ENCODE assay signal across 19 mouse cellular contexts in the genomic region with DNA sequence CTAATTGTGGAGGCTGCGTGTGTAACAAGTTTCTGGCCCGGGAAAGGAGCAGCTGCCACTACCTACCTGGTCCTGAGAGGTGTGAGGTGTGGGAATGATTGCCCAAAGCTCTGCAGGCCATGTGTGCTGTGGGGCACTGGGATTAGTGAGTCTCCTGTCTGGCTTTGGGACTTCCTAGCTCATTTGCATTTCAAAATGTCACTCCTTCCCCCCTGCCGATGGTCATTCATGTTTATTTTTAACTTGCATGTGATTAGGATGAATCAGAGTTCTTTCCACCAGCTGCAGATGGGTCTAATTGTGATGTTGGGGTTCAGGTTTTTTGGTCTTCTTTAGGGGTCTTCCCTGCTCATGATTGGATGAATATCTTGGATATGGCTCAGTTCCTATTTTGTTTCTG. TPM values are rescaled to one million over a fixed set of nuclear protein-coding genes. Genes with fewer than 3 reads are reported as not detected.
"Had no signal": no experiment of that assay in that cellular context is flagged by ENCODE, and none has a peak within 500 bp of the region (broad histone marks: within the 10 kb centered on the region; RNA-seq: fewer than 3 reads in every experiment).

No protein-coding gene starts in this region.

- H3K27ac ChIP-seq: liver, embryonic 13.5 days; macrophage; midbrain, embryonic 13.5 days; neural tube, embryonic 12.5 days; neural tube, embryonic 15.5 days; stomach, postnatal 0 days had no signal

- H3K27me3 ChIP-seq: liver, embryonic 13.5 days; midbrain, embryonic 13.5 days; neural tube, embryonic 12.5 days; neural tube, embryonic 15.5 days had no signal

- H3K9ac ChIP-seq: liver, embryonic 13.5 days; midbrain, embryonic 13.5 days; neural tube, embryonic 12.5 days; neural tube, embryonic 15.5 days had no signal

- H3K4me2 ChIP-seq: liver, embryonic 13.5 days; midbrain, embryonic 13.5 days; neural tube, embryonic 12.5 days; neural tube, embryonic 15.5 days had no signal

- H3K4me3 ChIP-seq: liver, embryonic 13.5 days; midbrain, embryonic 13.5 days; neural tube, embryonic 12.5 days; neural tube, embryonic 15.5 days had no signal

- H3K4me1 ChIP-seq: liver, embryonic 13.5 days; neural tube, embryonic 12.5 days had no signal

- DNase-seq: kidney, adult 18-20 months; kidney, adult 9 months; kidney, postnatal 14 days; kidney, postnatal 4 days; layer of hippocampus, adult 9-11 months; liver, embryonic 13.5 days; lung, adult 2 months; right cerebral cortex, adult 18-20 months; right cerebral cortex, postnatal 14 days; right cerebral cortex, postnatal 4 days; thymus, adult 2 months; thymus, postnatal 14 days; thymus, postnatal 4 days had no signal

- ATAC-seq: midbrain, embryonic 13.5 days had no signal

- H3K36me3 ChIP-seq: liver, embryonic 13.5 days; midbrain, embryonic 13.5 days; neural tube, embryonic 12.5 days; neural tube, embryonic 15.5 days had no signal

- H3K9me3 ChIP-seq: liver, embryonic 13.5 days; midbrain, embryonic 13.5 days; neural tube, embryonic 12.5 days; neural tube, embryonic 15.5 days had no signal

RNA-seq across cellular contexts. Expression of gene Igsf9b, which starts 34.0 kb away (rescaled TPM):
- polyA plus RNA-seq: liver, adult 2 months; macrophage had no signal
